Mouse (Mus musculus): ENCODE data around the gene E130208F15Rik. TPM values are rescaled to one million over a fixed set of nuclear protein-coding genes. Genes with fewer than 3 reads are reported as not detected.

Gene E130208F15Rik
- polyA plus RNA-seq, 1 experiment = 0.81 TPM

DNA sequence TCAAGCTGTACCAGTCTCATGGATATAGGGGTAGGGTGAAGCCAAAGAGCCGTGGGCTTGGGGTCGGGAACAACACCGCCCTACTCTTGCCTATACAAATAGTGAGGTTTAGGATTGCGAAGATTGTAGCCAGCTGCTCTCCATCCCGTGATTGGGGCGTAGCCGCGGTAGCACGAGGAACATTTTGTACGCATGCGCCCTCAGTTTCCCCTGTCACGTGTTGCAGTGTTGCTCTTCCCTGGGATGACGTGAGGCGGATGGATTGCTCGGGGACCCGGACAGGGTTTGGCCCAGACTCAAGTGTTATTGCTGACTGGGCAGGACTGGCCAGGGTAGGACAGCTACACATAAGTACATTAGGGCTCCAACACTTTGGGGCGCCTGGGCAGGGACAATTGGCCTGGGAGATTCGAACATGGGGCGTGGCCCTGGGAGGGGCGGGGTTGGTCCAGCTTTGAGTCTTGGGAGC lies 40.8 kb upstream of the E130208F15Rik start:
- H3ac ChIP-seq (ENCODE audit: control insufficient read depth, insufficient read length, low read depth) = peak overlapping the region; percentile 13
- TF ChIP-seq MAX (IDR thresholded peaks at IDR 0.05) (peak; percentile 82), USF1 (IDR thresholded peaks at IDR 0.05; ENCODE audit: low read depth) (peak; percentile 100), MYOD1 (IDR thresholded peaks at IDR 0.05; ENCODE audit: control insufficient read depth, insufficient read length, low read depth) (no peak)
- H3K36me3 ChIP-seq (ENCODE audit: control insufficient read depth, insufficient read depth) = no peaks in the 10 kb centered on the region
- H3K79me2 ChIP-seq (ENCODE audit: control insufficient read depth, insufficient read depth) = peaks cover 9% of the 10 kb centered on the region
- no peaks in the 10 kb centered on the region for H3K27me3 ChIP-seq (ENCODE audit: control insufficient read depth, insufficient read depth, insufficient read length)
- peak overlapping the region; percentile 49 for H3K4me3 ChIP-seq (ENCODE audit: insufficient read depth, poor library complexity, severe bottlenecking)
- no peaks in the 10 kb centered on the region for H3K79me3 ChIP-seq (ENCODE audit: low read depth)

DNA sequence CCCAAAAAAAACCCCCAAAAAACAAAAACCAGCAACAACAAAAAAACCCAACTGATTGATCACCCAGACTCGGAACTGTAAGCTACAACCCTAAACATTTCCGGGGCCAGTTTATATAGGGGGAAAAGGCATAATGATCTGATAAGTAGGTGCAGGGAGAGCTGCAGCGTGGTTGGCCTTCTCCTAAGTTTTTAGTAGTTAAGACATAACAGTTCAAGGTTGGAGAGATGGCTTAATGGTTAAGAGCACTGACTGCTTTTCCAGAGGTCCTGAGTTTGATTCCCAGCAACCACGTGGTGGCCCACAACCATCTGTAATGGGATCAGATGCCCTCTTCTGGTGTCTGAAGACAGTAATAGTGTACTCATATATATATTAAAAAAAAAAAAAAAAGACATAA lies 40.0 kb upstream of the E130208F15Rik start:
- Histone ChIP-seq H3K4me3 (ENCODE audit: insufficient read depth, poor library complexity, severe bottlenecking) (peak overlapping the region; percentile 49), H3K36me3 (ENCODE audit: control insufficient read depth, insufficient read depth) (no peaks in the 10 kb centered on the region), H3ac (ENCODE audit: control insufficient read depth, insufficient read length, low read depth) (no peak overlapping the region), H3K79me2 (ENCODE audit: control insufficient read depth, insufficient read depth) (peaks cover 9% of the 10 kb centered on the region), H3K79me3 (ENCODE audit: low read depth) (no peaks in the 10 kb centered on the region), H3K27me3 (ENCODE audit: control insufficient read depth, insufficient read depth, insufficient read length) (no peaks in the 10 kb centered on the region)
- TF ChIP-seq FOSL1 (IDR thresholded peaks at IDR 0.05; ENCODE audit: insufficient read depth, low read length, poor library complexity, severe bottlenecking) = no peak
- no peak for TF ChIP-seq CEBPB (IDR thresholded peaks at IDR 0.05; ENCODE audit: low read depth)
- no peak for TF ChIP-seq CTCF (IDR thresholded peaks at IDR 0.05; ENCODE audit: control insufficient read depth, insufficient read depth, insufficient read length)
- no peak for TF ChIP-seq MAX (IDR thresholded peaks at IDR 0.05)
- no peak for TF ChIP-seq MYOD1 (IDR thresholded peaks at IDR 0.05; ENCODE audit: control insufficient read depth, insufficient read length, low read depth)
- no peak for TF ChIP-seq MYOG (IDR thresholded peaks at IDR 0.05; ENCODE audit: control insufficient read depth, extremely low read depth, insufficient read length)
- TF ChIP-seq USF1 (IDR thresholded peaks at IDR 0.05; ENCODE audit: low read depth) = no peak

DNA sequence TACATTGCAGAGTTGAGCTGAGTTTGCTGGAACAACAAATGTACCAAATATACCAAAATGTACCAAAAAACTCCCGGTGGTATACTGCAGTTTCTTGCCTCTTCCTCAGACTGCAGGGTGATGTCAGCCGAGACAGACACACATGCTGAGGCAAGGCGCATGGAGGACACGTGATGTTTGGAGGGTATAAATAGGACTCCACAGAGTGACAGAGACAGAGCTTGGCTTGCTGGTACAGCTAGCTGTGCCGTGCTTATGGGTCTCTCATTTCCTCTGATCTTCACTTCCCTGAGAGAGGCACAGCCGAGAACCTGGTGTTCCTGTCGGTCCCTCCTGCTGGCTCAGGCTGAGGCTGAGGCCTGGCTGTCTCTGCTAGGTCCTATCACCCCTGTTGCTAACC lies 38.8 kb upstream of the E130208F15Rik start:
- H3K36me3 ChIP-seq (ENCODE audit: control insufficient read depth, insufficient read depth) = no peaks in the 10 kb centered on the region
- H3K79me2 ChIP-seq (ENCODE audit: control insufficient read depth, insufficient read depth) = peaks cover 9% of the 10 kb centered on the region
- TF ChIP-seq MYOD1 (IDR thresholded peaks at IDR 0.05; ENCODE audit: control insufficient read depth, insufficient read length, low read depth) = no peak
- TF ChIP-seq MYOG (IDR thresholded peaks at IDR 0.05; ENCODE audit: control insufficient read depth, extremely low read depth, insufficient read length) = no peak
- no peak for TF ChIP-seq MAX (IDR thresholded peaks at IDR 0.05)
- no peak for TF ChIP-seq CEBPB (IDR thresholded peaks at IDR 0.05; ENCODE audit: low read depth)
- no peak for TF ChIP-seq CTCF (IDR thresholded peaks at IDR 0.05; ENCODE audit: control insufficient read depth, insufficient read depth, insufficient read length)
- no peak for TF ChIP-seq FOSL1 (IDR thresholded peaks at IDR 0.05; ENCODE audit: insufficient read depth, low read length, poor library complexity, severe bottlenecking)
- TF ChIP-seq USF1 (IDR thresholded peaks at IDR 0.05; ENCODE audit: low read depth) = no peak
- no peak overlapping the region for H3ac ChIP-seq (ENCODE audit: control insufficient read depth, insufficient read length, low read depth)
- H3K79me3 ChIP-seq (ENCODE audit: low read depth) = no peaks in the 10 kb centered on the region
- no peak overlapping the region for H3K4me3 ChIP-seq (ENCODE audit: insufficient read depth, poor library complexity, severe bottlenecking)
- H3K27me3 ChIP-seq (ENCODE audit: control insufficient read depth, insufficient read depth, insufficient read length) = peaks cover 4% of the 10 kb centered on the region

DNA sequence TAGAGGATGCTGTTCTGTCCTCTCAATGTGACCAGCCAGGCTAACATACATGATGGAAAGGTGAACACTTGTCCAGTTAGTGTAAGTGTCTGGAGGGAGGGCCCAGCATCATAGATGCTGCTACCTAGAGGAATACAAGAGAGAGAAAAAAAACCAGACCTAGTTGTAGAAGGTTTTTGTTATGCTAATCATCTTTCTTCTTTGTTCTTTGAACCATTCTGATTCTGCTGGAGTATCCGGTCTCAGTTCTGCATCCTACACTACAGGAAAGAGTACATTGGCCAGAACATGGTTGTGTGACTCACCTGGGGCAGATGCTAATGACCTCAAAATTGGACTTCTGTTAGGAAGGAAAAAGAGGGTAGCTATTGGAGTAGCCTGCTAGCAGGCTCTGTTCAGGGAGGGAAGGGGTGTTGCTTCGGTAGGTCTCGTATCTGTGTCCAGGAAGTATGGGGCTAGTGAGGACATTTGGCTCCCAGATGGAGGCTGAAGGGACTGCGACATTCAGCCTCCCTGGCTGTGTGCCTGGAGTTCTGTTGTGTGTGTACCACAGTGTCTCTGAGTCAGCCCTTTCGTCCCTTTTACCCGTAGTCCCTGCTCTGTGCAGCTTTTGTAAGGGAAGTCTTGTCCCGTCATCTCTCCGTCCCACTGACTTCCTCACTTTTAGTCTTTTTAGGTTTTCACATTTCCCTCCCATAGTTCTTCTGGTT lies 34.7 kb upstream of the E130208F15Rik start:
- H3ac ChIP-seq (ENCODE audit: control insufficient read depth, insufficient read length, low read depth) = no peak overlapping the region
- peaks cover 19% of the 10 kb centered on the region for H3K27me3 ChIP-seq (ENCODE audit: control insufficient read depth, insufficient read depth, insufficient read length)
- no peak overlapping the region for H3K4me3 ChIP-seq (ENCODE audit: insufficient read depth, poor library complexity, severe bottlenecking)
- no peak for TF ChIP-seq MYOG (IDR thresholded peaks at IDR 0.05; ENCODE audit: control insufficient read depth, extremely low read depth, insufficient read length)
- no peak for TF ChIP-seq MYOD1 (IDR thresholded peaks at IDR 0.05; ENCODE audit: control insufficient read depth, insufficient read length, low read depth)
- no peak for TF ChIP-seq CTCF (IDR thresholded peaks at IDR 0.05; ENCODE audit: control insufficient read depth, insufficient read depth, insufficient read length)
- TF ChIP-seq CEBPB (IDR thresholded peaks at IDR 0.05; ENCODE audit: low read depth) = no peak
- no peak for TF ChIP-seq USF1 (IDR thresholded peaks at IDR 0.05; ENCODE audit: low read depth)
- TF ChIP-seq MAX (IDR thresholded peaks at IDR 0.05) = no peak
- no peak for TF ChIP-seq FOSL1 (IDR thresholded peaks at IDR 0.05; ENCODE audit: insufficient read depth, low read length, poor library complexity, severe bottlenecking)
- H3K79me2 ChIP-seq (ENCODE audit: control insufficient read depth, insufficient read depth) = no peaks in the 10 kb centered on the region
- H3K36me3 ChIP-seq (ENCODE audit: control insufficient read depth, insufficient read depth) = no peaks in the 10 kb centered on the region
- no peaks in the 10 kb centered on the region for H3K79me3 ChIP-seq (ENCODE audit: low read depth)

DNA sequence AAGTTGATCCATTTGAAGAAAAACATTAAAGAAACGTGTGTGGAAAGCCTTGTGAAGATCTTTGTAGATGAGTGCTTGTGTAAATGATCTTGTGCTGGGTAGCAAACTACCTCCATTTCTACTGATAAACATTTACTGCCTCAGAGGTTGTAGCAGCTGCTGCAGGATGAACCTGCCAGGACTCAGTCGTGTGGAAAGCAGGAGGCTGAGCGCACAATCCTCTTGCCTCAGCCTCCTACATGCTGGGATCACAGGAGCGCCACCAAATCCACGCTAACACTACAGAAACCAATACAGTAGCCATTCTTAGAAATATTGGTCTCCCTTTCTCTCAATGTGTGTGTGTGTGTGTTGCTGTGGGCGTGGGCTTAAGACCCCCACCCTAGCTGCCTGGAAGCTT lies 33.5 kb upstream of the E130208F15Rik start:
- no peaks in the 10 kb centered on the region for H3K36me3 ChIP-seq (ENCODE audit: control insufficient read depth, insufficient read depth)
- H3K4me3 ChIP-seq (ENCODE audit: insufficient read depth, poor library complexity, severe bottlenecking) = no peak overlapping the region
- H3K79me3 ChIP-seq (ENCODE audit: low read depth) = no peaks in the 10 kb centered on the region
- H3K27me3 ChIP-seq (ENCODE audit: control insufficient read depth, insufficient read depth, insufficient read length) = peaks cover 19% of the 10 kb centered on the region
- H3ac ChIP-seq (ENCODE audit: control insufficient read depth, insufficient read length, low read depth) = no peak overlapping the region
- no peaks in the 10 kb centered on the region for H3K79me2 ChIP-seq (ENCODE audit: control insufficient read depth, insufficient read depth)
- no peak for TF ChIP-seq CEBPB (IDR thresholded peaks at IDR 0.05; ENCODE audit: low read depth)
- TF ChIP-seq CTCF (IDR thresholded peaks at IDR 0.05; ENCODE audit: control insufficient read depth, insufficient read depth, insufficient read length) = no peak
- TF ChIP-seq MYOD1 (IDR thresholded peaks at IDR 0.05; ENCODE audit: control insufficient read depth, insufficient read length, low read depth) = no peak
- TF ChIP-seq MYOG (IDR thresholded peaks at IDR 0.05; ENCODE audit: control insufficient read depth, extremely low read depth, insufficient read length) = no peak
- TF ChIP-seq FOSL1 (IDR thresholded peaks at IDR 0.05; ENCODE audit: insufficient read depth, low read length, poor library complexity, severe bottlenecking) = no peak
- TF ChIP-seq MAX (IDR thresholded peaks at IDR 0.05) = no peak
- no peak for TF ChIP-seq USF1 (IDR thresholded peaks at IDR 0.05; ENCODE audit: low read depth)
